In the genomic region with DNA sequence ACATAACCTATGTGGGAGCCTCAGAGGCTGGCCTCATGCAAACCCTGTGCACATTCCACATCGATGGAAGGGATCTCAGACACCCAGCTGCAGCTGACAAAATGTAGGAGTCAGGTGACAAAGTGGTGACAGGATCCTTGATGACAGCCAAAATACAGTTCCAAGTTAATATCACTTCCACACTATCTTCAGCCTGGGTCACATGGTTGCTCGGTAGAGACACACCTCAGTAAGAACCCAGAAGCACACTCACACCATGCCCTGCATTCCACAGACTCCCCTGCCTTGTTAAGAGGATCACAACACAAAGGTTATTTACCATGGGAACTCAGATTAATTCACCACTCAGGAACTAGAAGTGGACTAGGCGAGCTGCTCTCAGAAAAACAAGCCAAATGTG, we compare ENCODE assay signal across 13 mouse cellular contexts.
A peak's percentile ranks its signal among the peaks of the same experiment; 100 is the strongest.
DNase-seq lines count a peak whose midpoint lies in the region; ATAC-seq lines count a peak whose summit lies in the region.
"Had no signal": no experiment of that assay in that cellular context is flagged by ENCODE, and none has a peak within 500 bp of the region (broad histone marks: within the 10 kb centered on the region; RNA-seq: fewer than 3 reads in every experiment).

No protein-coding gene starts in this region.

- WGBS in heart, embryonic 12.5 days: 16% methylated on average over 3 of the region's 3 CpGs
- 43% methylated on average over 3 of the region's 3 CpGs for WGBS in limb, embryonic 11.5 days
- 58% methylated on average over 3 of the region's 3 CpGs for WGBS in intestine, embryonic 15.5 days

- peak overlapping the region; percentile 72 for H3K27ac ChIP-seq in heart, embryonic 12.5 days (ENCODE audit: poor library complexity, severe bottlenecking)
- no peak overlapping the region for H3K27ac ChIP-seq in limb, embryonic 11.5 days (replicated peaks; ENCODE audit: low read depth, low read length)
- no peak overlapping the region for H3K27ac ChIP-seq in intestine, embryonic 15.5 days
- H3K27ac ChIP-seq: limb, embryonic 15.5 days had no signal

- peak; percentile 94 for ATAC-seq in heart, embryonic 12.5 days (ENCODE audit: insufficient number of reproducible peaks, low FRiP score)
- no peak for ATAC-seq in limb, embryonic 11.5 days (ENCODE audit: insufficient number of reproducible peaks, low FRiP score, low TSS enrichment, low read depth)
- no peak for ATAC-seq in intestine, embryonic 15.5 days
- ATAC-seq: forebrain, postnatal 0 days; intestine, embryonic 16.5 days had no signal

- H3K9ac ChIP-seq in heart, embryonic 12.5 days: no peak overlapping the region
- no peak overlapping the region for H3K9ac ChIP-seq in limb, embryonic 11.5 days (ENCODE audit: low read length)
- no peak overlapping the region for H3K9ac ChIP-seq in intestine, embryonic 15.5 days
- H3K9ac ChIP-seq: forebrain, postnatal 0 days; limb, embryonic 15.5 days had no signal

- peaks cover 11% of the 10 kb centered on the region for H3K4me1 ChIP-seq in heart, embryonic 12.5 days (replicated peaks)
- peaks cover 12% of the 10 kb centered on the region for H3K4me1 ChIP-seq in limb, embryonic 11.5 days (ENCODE audit: control insufficient read depth, insufficient read depth, low read length)
- no peaks in the 10 kb centered on the region for H3K4me1 ChIP-seq in intestine, embryonic 15.5 days (replicated peaks)

- no peaks in the 10 kb centered on the region for H3K27me3 ChIP-seq in heart, embryonic 12.5 days (replicated peaks)
- H3K27me3 ChIP-seq in limb, embryonic 11.5 days (ENCODE audit: control insufficient read depth, insufficient read depth, low read length): no peaks in the 10 kb centered on the region
- no peaks in the 10 kb centered on the region for H3K27me3 ChIP-seq in intestine, embryonic 15.5 days (replicated peaks)
- H3K27me3 ChIP-seq: limb, embryonic 15.5 days had no signal

- H3K36me3 ChIP-seq in heart, embryonic 12.5 days: no peaks in the 10 kb centered on the region
- no peaks in the 10 kb centered on the region for H3K36me3 ChIP-seq in limb, embryonic 11.5 days (ENCODE audit: control insufficient read depth, insufficient read depth, low read length)
- no peaks in the 10 kb centered on the region for H3K36me3 ChIP-seq in intestine, embryonic 15.5 days
- H3K36me3 ChIP-seq: limb, embryonic 15.5 days had no signal

- DNase-seq in heart, adult 18-20 months: peak; percentile 76 to 85
- peak; percentile 23 for DNase-seq in limb, embryonic 11.5 days (ENCODE audit: low spot score)
- peak; percentile 73 for DNase-seq in lung, postnatal 36 days
- no peak for DNase-seq in adrenal gland, postnatal 14 days
- no peak for DNase-seq in adrenal gland, adult 8-10 months
- DNase-seq: cerebellum, adult 9-10 months; forebrain, postnatal 0 days; layer of hippocampus, adult 9-11 months; right cerebral cortex, postnatal 4 days had no signal

- 0 out of 2 replicates have a peak overlapping the region, but pooled peaks have one; percentile 1 for H3K4me2 ChIP-seq in heart, embryonic 12.5 days
- H3K4me2 ChIP-seq in limb, embryonic 11.5 days (ENCODE audit: low read depth, severe bottlenecking): no peak overlapping the region
- H3K4me2 ChIP-seq in intestine, embryonic 15.5 days (replicated peaks): no peak overlapping the region
- H3K4me2 ChIP-seq: limb, embryonic 15.5 days had no signal

- H3K4me3 ChIP-seq in heart, embryonic 12.5 days: no peak overlapping the region
- H3K4me3 ChIP-seq in limb, embryonic 11.5 days (ENCODE audit: low read depth, low read length): no peak overlapping the region
- H3K4me3 ChIP-seq in intestine, embryonic 15.5 days (replicated peaks): no peak overlapping the region
- H3K4me3 ChIP-seq: limb, embryonic 15.5 days had no signal

- H3K9me3 ChIP-seq in heart, embryonic 12.5 days (replicated peaks): no peaks in the 10 kb centered on the region
- no peaks in the 10 kb centered on the region for H3K9me3 ChIP-seq in limb, embryonic 11.5 days (ENCODE audit: control insufficient read depth, low read length)
- H3K9me3 ChIP-seq in intestine, embryonic 15.5 days: no peaks in the 10 kb centered on the region
- H3K9me3 ChIP-seq: limb, embryonic 15.5 days had no signal

Comparison
In these comparisons a context has a peak if more than half of its experiments do, and no peak if none do; other contexts are left out.
1. DNase-seq: peak in heart, adult 18-20 months (2 of 2), limb, embryonic 11.5 days (single experiment) and lung, postnatal 36 days (single experiment); none in adrenal gland, postnatal 14 days (single experiment) and adrenal gland, adult 8-10 months (single experiment).